Mouse (Mus musculus) liver, adult 2 months (tissue): ENCODE measurements around the gene Cntrl. TPM values are rescaled to one million over a fixed set of nuclear protein-coding genes. Genes with fewer than 3 reads are reported as not detected.

Source experiments
- DNase-seq: peaks from one replicate; pipeline ENCODE4 v3.0.0-alpha.2; 2011; ENCODE audit warnings: low read depth, low spot score; ENCODE audit errors: extremely low read depth
- H3K27ac ChIP-seq: fragments of 200-500 bp; replicated peaks from 2 replicates; pipeline ENCODE4 v1.5.1; 2012; ENCODE audit warnings: low read depth, mild to moderate bottlenecking, control low read depth, inconsistent platforms, low read length; ENCODE audit not compliant: insufficient read depth
- H3K27me3 ChIP-seq: fragments of 200-500 bp; 2 replicates; pipeline ENCODE4 v1.6.1; 2012; ENCODE audit warnings: mild to moderate bottlenecking, moderate library complexity, low read length, inconsistent platforms; ENCODE audit not compliant: control insufficient read depth, insufficient read depth
- H3K36me3 ChIP-seq: fragments of 200-500 bp; 2 replicates; pipeline ENCODE4 v1.6.1; 2012; ENCODE audit warnings: low read length, inconsistent platforms; ENCODE audit not compliant: control insufficient read depth, insufficient read depth
- H3K4me1 ChIP-seq: fragments of 200-500 bp; 2 replicates; pipeline ENCODE4 v1.6.1; 2011; ENCODE audit warnings: low read length; ENCODE audit not compliant: control insufficient read depth, insufficient read depth
- H3K4me3 ChIP-seq: fragments of 200-500 bp; 2 replicates; pipeline ENCODE4 v1.5.1; 2011; ENCODE audit warnings: low read depth, mild to moderate bottlenecking, control low read depth, low read length, moderate library complexity; ENCODE audit not compliant: insufficient read depth
- H3K79me2 ChIP-seq: fragments of 200-500 bp; 2 replicates; pipeline ENCODE4 v1.6.1; 2012; ENCODE audit warnings: inconsistent platforms, mild to moderate bottlenecking, low read length, moderate library complexity; ENCODE audit not compliant: control insufficient read depth, insufficient read depth
- H3K9ac ChIP-seq: fragments of 200-500 bp; 2 replicates; pipeline ENCODE4 v1.6.1; 2012; ENCODE audit warnings: low read depth, mild to moderate bottlenecking, control low read depth, inconsistent platforms, low read length
- CTCF ChIP-seq: fragments of 200-500 bp; IDR thresholded peaks from 2 replicates; pipeline ENCODE4 v1.5.1; 2011; ENCODE audit warnings: low read depth, low read length, control low read depth
- POLR2A ChIP-seq: fragments of 200-500 bp; IDR thresholded peaks from 2 replicates; pipeline ENCODE4 v1.6.1; 2011; ENCODE audit warnings: low read length, control low read depth; ENCODE audit not compliant: insufficient read depth; ENCODE audit errors: extremely low read depth
- WGBS: fragments of 180-500 bp; shearing (Covaris S2); methylation state at CpG from one replicate; pipeline ENCODE4 v1.1.7; 2018; 5-methylcytosine and 5-hydroxymethylcytosine counted together
- polyA plus RNA-seq: library from polyadenylated mRNA; depleted of rRNA; stranded (reverse); fragments of >200 nt; gene quantifications from 2 replicates; pipeline ENCODE4 v1.2.3, GENCODE M21; 2012
- total RNA-seq: library from RNA; depleted of rRNA; stranded (reverse); fragments of >200 nt; gene quantifications from 2 replicates; pipeline ENCODE4 v1.2.3, GENCODE M21; 2014

The Cntrl gene
- total and polyA plus RNA-seq, 2 experiments = 6.1 to 22.8 TPM

- Histone ChIP-seq H3K4me3 (no peak overlapping the region), H3K27ac (no peak overlapping the region), H3K36me3 (no peaks in the 10 kb centered on the region), H3K27me3 (no peaks in the 10 kb centered on the region), H3K79me2 (peaks cover 3% of the 10 kb centered on the region; the same call in 1 of the 2 replicates), H3K4me1 (peaks cover 33% of the 10 kb centered on the region), H3K9ac (no peak overlapping the region)
- WGBS = 91% methylated on average over 13 of the region's 13 CpGs
- TF ChIP-seq CTCF (no peak), POLR2A (no peak)
- no peak for DNase-seq
Measured at GRCm38 (mm10) chr2:35066525-35067082, 42.7 kb upstream of the Cntrl start.

GRCm38 (mm10) chr2:35067117-35067516, 42.2 kb upstream of the Cntrl start:
- Histone ChIP-seq H3K36me3 (no peaks in the 10 kb centered on the region), H3K27me3 (no peaks in the 10 kb centered on the region), H3K4me3 (no peak overlapping the region), H3K79me2 (peaks cover 3% of the 10 kb centered on the region; the same call in 1 of the 2 replicates), H3K4me1 (peaks cover 30% of the 10 kb centered on the region), H3K27ac (no peak overlapping the region), H3K9ac (no peak overlapping the region)
- WGBS = 92% methylated on average over 11 of the region's 11 CpGs
- no peak for DNase-seq
- TF ChIP-seq POLR2A (no peak), CTCF (no peak)

GRCm38 (mm10) chr2:35069124-35069523, 40.2 kb upstream of the Cntrl start:
- peak; percentile 81 for DNase-seq
- H3K27me3 ChIP-seq = no peaks in the 10 kb centered on the region
- WGBS = 43% methylated on average over 1 of the region's 1 CpGs
- H3K36me3 ChIP-seq = no peaks in the 10 kb centered on the region
- H3K79me2 ChIP-seq = peaks cover 3% of the 10 kb centered on the region; the same call in 1 of the 2 replicates
- H3K4me1 ChIP-seq = peaks cover 21% of the 10 kb centered on the region
- H3K27ac ChIP-seq = peak overlapping the region; percentile 50
- no peak overlapping the region for H3K9ac ChIP-seq
- TF ChIP-seq POLR2A (no peak), CTCF (no peak)
- no peak overlapping the region for H3K4me3 ChIP-seq

GRCm38 (mm10) chr2:35070275-35070674, 39.0 kb upstream of the Cntrl start:
- Histone ChIP-seq H3K79me2 (peaks cover 3% of the 10 kb centered on the region; the same call in 1 of the 2 replicates), H3K27me3 (no peaks in the 10 kb centered on the region), H3K9ac (no peak overlapping the region), H3K27ac (peak overlapping the region; percentile 50; the same call in 1 of the 2 replicates), H3K4me1 (peaks cover 18% of the 10 kb centered on the region), H3K36me3 (no peaks in the 10 kb centered on the region), H3K4me3 (no peak overlapping the region)
- 83% methylated on average over 4 of the region's 4 CpGs for WGBS
- DNase-seq = no peak
- no peak for TF ChIP-seq CTCF
- TF ChIP-seq POLR2A = no peak

GRCm38 (mm10) chr2:35072547-35072946, 36.7 kb upstream of the Cntrl start:
- no peak overlapping the region for H3K27ac ChIP-seq
- no peak overlapping the region for H3K4me3 ChIP-seq
- H3K4me1 ChIP-seq = peaks cover 20% of the 10 kb centered on the region
- no peaks in the 10 kb centered on the region for H3K36me3 ChIP-seq
- H3K9ac ChIP-seq = no peak overlapping the region
- 88% methylated on average over 2 of the region's 2 CpGs for WGBS
- TF ChIP-seq POLR2A = no peak
- TF ChIP-seq CTCF = no peak
- H3K27me3 ChIP-seq = no peaks in the 10 kb centered on the region
- no peaks in the 10 kb centered on the region for H3K79me2 ChIP-seq
- no peak for DNase-seq

GRCm38 (mm10) chr2:35074328-35074727, 35.0 kb upstream of the Cntrl start:
- no peaks in the 10 kb centered on the region for H3K36me3 ChIP-seq
- peak overlapping the region; percentile 70 for H3K27ac ChIP-seq
- no peak overlapping the region for H3K4me3 ChIP-seq
- no peak for TF ChIP-seq POLR2A
- no peak for TF ChIP-seq CTCF
- H3K79me2 ChIP-seq = no peaks in the 10 kb centered on the region
- no peak overlapping the region for H3K9ac ChIP-seq
- whole genome bisulfite sequencing = 73% methylated on average over 3 of the region's 3 CpGs
- DNase-seq = no peak
- H3K27me3 ChIP-seq = no peaks in the 10 kb centered on the region
- H3K4me1 ChIP-seq = peaks cover 16% of the 10 kb centered on the region
